Comparison of ENCODE assay signal across 8 mouse cellular contexts in the genomic region with DNA sequence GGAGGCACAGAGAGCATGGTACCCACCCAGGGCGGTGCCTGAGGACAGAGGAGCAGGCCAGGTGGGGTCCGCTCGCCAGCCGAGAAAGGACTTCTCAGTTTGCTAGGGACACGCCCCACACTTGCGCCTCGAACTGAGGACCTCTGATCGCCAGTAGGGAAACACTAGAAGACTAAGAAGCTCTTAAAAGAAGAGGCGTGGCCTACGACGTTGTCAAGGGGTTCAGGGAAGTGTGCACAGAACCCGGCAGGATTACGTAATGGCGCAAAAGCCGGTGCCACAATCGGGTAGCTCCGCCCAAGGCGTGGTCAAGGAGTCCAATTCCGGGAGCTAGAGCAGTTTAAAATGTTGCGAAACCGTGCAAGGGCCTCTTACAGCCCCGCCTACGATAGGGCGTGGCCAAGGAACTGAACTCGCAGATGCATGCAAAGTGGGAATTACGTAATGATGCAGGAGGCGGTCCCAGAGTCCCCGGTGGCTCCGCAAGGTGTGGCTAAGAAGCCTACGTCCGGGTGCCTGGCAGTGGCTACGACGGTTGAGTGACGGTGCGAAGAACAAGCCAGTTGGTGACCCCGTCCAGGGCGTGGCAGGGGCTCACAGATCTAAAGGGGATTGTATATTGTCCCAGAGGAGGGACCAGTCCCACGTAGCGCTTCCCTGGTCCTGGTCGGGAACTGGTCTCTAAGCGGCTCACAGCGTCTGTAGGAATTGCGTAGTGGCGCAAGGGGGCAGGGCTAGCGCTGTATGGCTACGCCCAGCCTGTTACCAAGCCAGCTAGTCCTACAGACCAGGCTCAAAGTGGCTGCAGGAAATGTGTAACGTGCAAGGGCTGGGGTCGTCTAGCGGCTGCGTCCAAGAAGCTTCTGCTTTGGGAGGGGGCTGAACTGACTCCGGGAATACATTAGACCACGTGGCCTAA. TPM values are rescaled to one million over a fixed set of nuclear protein-coding genes. Genes with fewer than 3 reads are reported as not detected.
DNase-seq lines count a peak whose midpoint lies in the region; ATAC-seq lines count a peak whose summit lies in the region.

Gene Abhd11 (plus strand): TSS at position 482 of the 919 bp plus-strand sequence.

- peak; percentile 99 for DNase-seq in adrenal gland, adult (ENCODE audit: inconsistent age in 2 of 2, low spot score in 1 of 2)
- peak; percentile 100 for DNase-seq in embryo, embryonic 10.5 days (ENCODE audit: low spot score)
- DNase-seq in gastrocnemius, postnatal 14 days = peak; percentile 98
- DNase-seq in left cerebral cortex, postnatal 10 days (ENCODE audit: extremely low spot score in 1 of 2, low spot score in 2 of 2) = peak; percentile 98 to 100
- DNase-seq in right cerebral cortex, postnatal 25 days = peak; percentile 94
- peak; percentile 97 to 98 for DNase-seq in urinary bladder, postnatal 4 days (ENCODE audit: low spot score in 2 of 2)

- peak; percentile 83 for ATAC-seq in inflammation-experienced regulatory T-cells, adult 6 months
- ATAC-seq in megakaryocyte-erythroid progenitor cell, adult 5-6 weeks (replicated peaks; ENCODE audit: low FRiP score, low TSS enrichment, poor library complexity, severe bottlenecking) = peak; percentile 80

- intact Hi-C loops in gastrocnemius, postnatal 14 days (cut with DNase I; ENCODE audit: low total_unique reads) = no loop called here
- intact Hi-C loops in left cerebral cortex, postnatal 10 days (cut with DNase I) = no loop called here

RNA-seq across cellular contexts. Expression of gene Abhd11, which starts in this region (rescaled TPM):
- 10 to 100 TPM; 64.1 to 69.1 TPM for total RNA-seq in gastrocnemius, postnatal 14 days (2021)
- polyA plus RNA-seq in inflammation-experienced regulatory T-cells, adult 6 months (2017; shearing (Covaris generic)) = 10 to 100 TPM; 26.7 to 80.0 (median 60.4) TPM
- 10 to 100 TPM; 49.8 to 52.5 TPM for total RNA-seq in left cerebral cortex, postnatal 10 days (2021)
- total RNA-seq in megakaryocyte-erythroid progenitor cell, adult 5-6 weeks (2014; fragmentation: Nextera tagmentation) = 55.8 and 82.2 TPM in 2 replicates
- 36.9 and 46.7 TPM in 2 replicates for total RNA-seq in megakaryocyte-erythroid progenitor cell, adult 5-6 weeks (2017)

Comparison
In these comparisons a context has a peak if more than half of its experiments do, and no peak if none do; other contexts are left out.
1. Peak in every context shown above with its lines: DNase-seq and ATAC-seq.